Mouse (Mus musculus) ES-E14 (cell line): ENCODE data around the gene As3mt.

Experiments
- MAFK ChIP-seq: IDR thresholded peaks from 2 replicates; pipeline ENCODE4 v1.6.1; 2014; ENCODE audit warnings: mild to moderate bottlenecking, low read depth, low read length, inconsistent platforms; ENCODE audit not compliant: insufficient read depth
- ZNF384 ChIP-seq: IDR thresholded peaks from 2 replicates; pipeline ENCODE4 v1.6.1; 2012; ENCODE audit warnings: low read depth, low read length, inconsistent platforms

DNA sequence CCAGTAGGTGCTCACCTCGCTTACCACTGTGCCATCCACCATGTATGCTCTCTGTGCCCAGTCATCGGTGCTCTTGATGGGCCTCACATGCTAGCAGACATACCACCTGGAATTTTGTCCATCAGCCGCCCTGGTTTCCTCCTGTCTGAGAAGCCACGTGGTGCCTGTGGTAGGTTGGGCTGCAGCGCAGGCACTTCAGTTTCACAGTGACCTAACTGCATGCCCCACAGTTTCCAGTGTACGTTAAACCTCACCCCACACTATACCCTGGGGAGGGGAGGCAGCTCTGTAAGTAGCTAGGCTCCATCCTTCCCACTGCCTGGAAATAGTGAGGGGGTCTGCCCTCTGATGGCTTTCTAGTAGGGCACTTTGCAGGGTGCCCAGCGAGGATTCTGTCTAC is 26.4 kb downstream of the As3mt start:
- no peak for TF ChIP-seq MAFK
- no peak for TF ChIP-seq ZNF384
